Mouse (Mus musculus) thymus, adult 2 months (tissue): ENCODE measurements around the gene Iqcn. TPM values are rescaled to one million over a fixed set of nuclear protein-coding genes. Genes with fewer than 3 reads are reported as not detected.

Source experiments
- DNase-seq: peaks from one replicate; pipeline ENCODE4 v3.0.0; 2021
- H3K27ac ChIP-seq: fragments of 200-500 bp; 2 replicates; pipeline ENCODE4 v1.5.1; 2012; ENCODE audit warnings: low read length, control low read depth; ENCODE audit not compliant: control insufficient read depth, insufficient read depth
- H3K27me3 ChIP-seq: fragments of 200-500 bp; 2 replicates; pipeline ENCODE4 v1.6.1; 2012; ENCODE audit warnings: mild to moderate bottlenecking, low read length, moderate library complexity, mixed read lengths; ENCODE audit not compliant: control insufficient read depth, insufficient read depth
- H3K36me3 ChIP-seq: fragments of 200-500 bp; 2 replicates; pipeline ENCODE4 v1.6.1; 2012; ENCODE audit warnings: mild to moderate bottlenecking, low read length, moderate library complexity; ENCODE audit not compliant: control insufficient read depth, insufficient read depth
- H3K4me1 ChIP-seq: fragments of 200-500 bp; replicated peaks from 2 replicates; pipeline ENCODE4 v1.6.1; 2012; ENCODE audit warnings: low read length; ENCODE audit not compliant: control insufficient read depth, insufficient read depth
- H3K4me3 ChIP-seq: fragments of 200-500 bp; 2 replicates; pipeline ENCODE4 v1.5.1; 2012; ENCODE audit warnings: mild to moderate bottlenecking, low read length, control low read depth, moderate library complexity; ENCODE audit not compliant: control insufficient read depth, insufficient read depth
- CTCF ChIP-seq: fragments of 200-500 bp; IDR thresholded peaks from 2 replicates; pipeline ENCODE4 v1.5.1; 2012; ENCODE audit warnings: mild to moderate bottlenecking, control low read depth, low read length, moderate library complexity, borderline replicate concordance; ENCODE audit not compliant: control insufficient read depth, poor library complexity, insufficient read depth; ENCODE audit errors: extremely low read depth
- POLR2A ChIP-seq: fragments of 200-500 bp; IDR thresholded peaks from 2 replicates; pipeline ENCODE4 v1.6.1; 2012; ENCODE audit warnings: mild to moderate bottlenecking, low read length, control low read depth, moderate library complexity; ENCODE audit not compliant: control insufficient read depth, poor library complexity, insufficient read depth; ENCODE audit errors: extremely low read depth
- WGBS: fragments of 180-500 bp; shearing (Covaris S2); methylation state at CpG from one replicate; pipeline ENCODE4 v1.1.7; 2018; 5-methylcytosine and 5-hydroxymethylcytosine counted together
- polyA plus RNA-seq: library from polyadenylated mRNA; depleted of rRNA; stranded (reverse); fragments of >200 nt; gene quantifications from 2 replicates; pipeline ENCODE4 v1.2.3, GENCODE M21; 2012; rRNA removed

Iqcn gene
- 0.19 and 0.28 TPM in 2 replicates for polyA plus RNA-seq

DNA sequence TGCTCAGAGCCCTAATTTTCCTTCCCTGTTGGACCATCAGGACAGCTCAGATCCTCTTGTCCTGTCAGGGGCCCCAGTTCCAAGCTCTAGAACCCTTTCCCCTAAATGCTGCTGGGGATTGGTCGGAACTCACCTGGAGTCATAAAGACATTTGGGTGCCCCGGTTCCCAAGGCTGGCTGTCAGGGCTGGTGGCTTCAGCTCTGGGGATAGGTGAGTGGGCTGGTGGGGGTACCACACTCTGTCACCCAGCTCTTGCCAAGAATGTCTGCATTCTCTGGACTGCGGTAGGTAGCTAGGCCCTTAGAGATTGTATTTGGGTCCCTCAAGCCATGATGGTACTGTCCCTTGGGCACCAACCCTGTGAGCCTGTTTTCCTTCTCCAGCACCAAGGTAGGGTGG, at the start of gene Iqcn:
Gene Iqcn (plus strand): TSS at position 171 of the 400 bp plus-strand sequence.
- no peak for DNase-seq
- no peaks in the 10 kb centered on the region for H3K27me3 ChIP-seq
- no peaks in the 10 kb centered on the region for H3K36me3 ChIP-seq
- H3K4me3 ChIP-seq = no peak within 1 kb of the TSS
- 96% methylated on average over 3 of the region's 3 CpGs for WGBS
- peaks cover 10% of the 10 kb centered on the region for H3K4me1 ChIP-seq
- H3K27ac ChIP-seq = no peak within 1 kb of the TSS
- TF ChIP-seq POLR2A (no peak), CTCF (no peak)

DNA sequence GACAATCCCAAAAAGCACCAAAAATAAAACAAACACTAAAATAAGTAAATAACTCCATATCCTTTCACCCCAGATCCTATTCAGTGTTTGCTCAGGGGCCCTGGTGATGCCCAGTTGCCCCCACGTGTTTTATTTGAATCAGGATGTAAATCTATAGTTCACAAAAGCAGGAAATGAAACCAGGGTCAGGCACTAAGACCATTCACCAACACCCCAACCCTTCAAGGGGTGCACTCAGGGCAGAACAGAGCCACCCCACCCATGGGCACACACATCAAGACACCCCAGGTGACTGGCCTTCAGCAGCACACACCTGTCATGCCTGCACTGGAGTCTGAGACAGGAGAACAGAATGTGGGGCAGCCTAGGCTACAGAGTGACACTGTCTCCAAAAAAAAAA, 49.1 kb upstream of the Iqcn start:
- Histone ChIP-seq H3K4me3 (no peak overlapping the region), H3K27me3 (no peaks in the 10 kb centered on the region), H3K36me3 (peaks cover 14% of the 10 kb centered on the region; the same call in 1 of the 2 replicates), H3K27ac (no peak overlapping the region), H3K4me1 (peaks cover 3% of the 10 kb centered on the region)
- TF ChIP-seq CTCF (no peak), POLR2A (no peak)
- no peak for DNase-seq
- 70% methylated on average over 1 of the region's 1 CpGs for WGBS

DNA sequence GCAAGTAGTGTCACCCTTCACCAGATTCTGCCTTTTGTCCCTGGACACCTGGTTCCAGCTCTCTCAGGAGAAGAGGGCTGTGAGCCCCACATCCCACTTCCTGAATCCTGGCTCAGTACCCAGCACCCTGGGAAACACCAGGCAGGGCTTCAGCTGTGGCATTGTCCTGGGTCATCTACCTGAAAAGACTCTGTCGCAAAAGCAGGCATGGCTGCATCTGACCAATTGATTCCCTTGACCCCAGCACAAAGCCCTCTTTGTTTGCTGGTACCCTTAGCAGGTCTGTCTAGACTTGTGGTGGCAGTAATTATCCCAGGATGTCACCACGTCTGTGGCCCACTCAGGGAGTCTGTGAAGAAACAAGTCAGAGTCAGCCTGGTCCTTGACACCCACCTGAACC, 47.8 kb upstream of the Iqcn start:
- no peak for TF ChIP-seq CTCF
- TF ChIP-seq POLR2A = no peak
- Histone ChIP-seq H3K27me3 (no peaks in the 10 kb centered on the region), H3K36me3 (peaks cover 11% of the 10 kb centered on the region; the same call in 1 of the 2 replicates), H3K27ac (no peak overlapping the region), H3K4me3 (no peak overlapping the region), H3K4me1 (peaks cover 13% of the 10 kb centered on the region)
- no peak for DNase-seq
- WGBS = 90% methylated on average over 2 of the region's 2 CpGs

DNA sequence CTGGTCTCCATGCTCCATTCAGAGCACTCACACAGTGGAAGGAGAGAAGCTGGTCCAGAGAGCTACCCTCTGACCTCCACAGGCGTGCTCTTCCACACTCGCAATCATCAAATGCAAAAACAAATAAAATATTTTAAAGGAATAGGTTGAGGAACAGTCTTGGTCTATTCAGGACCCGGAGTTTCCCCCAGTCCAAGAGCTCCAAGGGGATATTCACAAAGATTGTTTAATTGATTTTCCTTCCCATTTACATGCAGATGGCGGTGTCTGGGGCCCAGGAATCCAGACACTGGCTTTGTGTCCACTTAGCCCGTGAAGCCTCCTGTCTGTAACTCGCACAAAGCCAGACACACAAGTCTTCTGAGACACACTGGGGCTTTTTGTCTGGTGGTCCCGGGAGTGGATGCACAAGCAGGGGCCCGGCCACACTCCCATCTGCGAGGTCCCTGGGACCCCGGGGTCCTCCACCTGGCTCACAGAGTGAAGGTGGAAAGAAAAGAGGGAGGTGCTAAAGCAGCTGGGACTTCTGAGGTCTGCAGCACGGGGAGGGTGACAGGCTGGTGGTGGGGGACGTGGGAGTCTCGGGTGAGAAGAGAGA, 47.0 kb upstream of the Iqcn start:
- TF ChIP-seq CTCF (no peak), POLR2A (no peak)
- Histone ChIP-seq H3K4me1 (peaks cover 15% of the 10 kb centered on the region), H3K4me3 (no peak overlapping the region), H3K27ac (no peak overlapping the region), H3K36me3 (0 out of 2 replicates have a peak, but pooled peaks cover 5% of the 10 kb centered on the region), H3K27me3 (no peaks in the 10 kb centered on the region)
- 95% methylated on average over 13 of the region's 13 CpGs for WGBS
- DNase-seq = no peak

DNA sequence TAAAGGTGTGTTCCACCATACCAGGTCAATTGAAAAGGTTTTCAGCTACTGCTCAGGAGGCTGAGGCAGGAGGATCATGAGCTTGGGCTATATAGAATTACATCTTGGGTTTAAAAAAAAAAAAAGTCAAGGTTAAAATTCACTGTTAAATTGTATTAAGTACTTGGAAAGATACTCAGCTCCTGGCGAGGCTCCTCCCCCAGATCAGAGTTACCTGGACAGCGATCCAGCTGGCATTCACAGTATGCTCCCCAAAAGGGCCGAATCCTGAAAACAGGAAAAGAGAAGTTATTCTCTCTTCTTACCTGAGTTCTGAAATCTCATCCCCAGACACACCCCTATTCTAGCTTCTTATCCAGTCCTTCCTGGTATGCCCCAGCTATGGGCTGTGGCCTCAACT, 46.0 kb upstream of the Iqcn start:
- no peak overlapping the region for H3K27ac ChIP-seq
- no peaks in the 10 kb centered on the region for H3K36me3 ChIP-seq
- no peak for DNase-seq
- no peak overlapping the region for H3K4me3 ChIP-seq
- H3K27me3 ChIP-seq = no peaks in the 10 kb centered on the region
- H3K4me1 ChIP-seq = peaks cover 15% of the 10 kb centered on the region
- TF ChIP-seq CTCF = no peak
- no peak for TF ChIP-seq POLR2A
- 98% methylated on average over 3 of the region's 3 CpGs for WGBS

DNA sequence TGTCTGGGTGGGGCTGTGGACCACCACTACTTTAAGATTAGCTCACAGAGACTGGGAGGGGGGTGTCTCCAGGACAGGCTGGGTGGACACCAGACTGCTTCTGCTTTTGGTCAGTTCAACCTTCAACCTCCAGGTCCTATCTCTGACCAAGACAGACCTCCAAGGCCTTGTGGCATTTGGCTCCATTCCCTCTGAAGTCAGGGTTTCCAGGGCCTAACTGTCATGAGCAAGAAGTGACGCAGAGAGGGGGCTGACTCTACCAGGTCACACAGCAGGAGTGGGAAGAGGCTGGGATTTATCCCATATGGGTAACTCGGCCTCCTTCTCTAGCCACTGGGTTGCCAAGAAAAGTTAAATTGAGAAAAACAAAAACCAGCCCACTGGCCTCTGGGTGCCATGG, 45.5 kb upstream of the Iqcn start:
- 94% methylated on average over 2 of the region's 2 CpGs for WGBS
- H3K27ac ChIP-seq = no peak overlapping the region
- no peak for DNase-seq

More for the DNA sequence above, 45.5 kb upstream of the Iqcn start:
- Histone ChIP-seq H3K36me3 (no peaks in the 10 kb centered on the region), H3K4me1 (peaks cover 15% of the 10 kb centered on the region), H3K27me3 (no peaks in the 10 kb centered on the region), H3K4me3 (no peak overlapping the region)
- no peak for TF ChIP-seq CTCF
- no peak for TF ChIP-seq POLR2A
